Mouse (Mus musculus): ENCODE data around the gene Dennd1a. TPM values are rescaled to one million over a fixed set of nuclear protein-coding genes. Genes with fewer than 3 reads are reported as not detected.

Gene Dennd1a
- polyA plus RNA-seq, 1 experiment from 2014 or later = 10.3 TPM

DNA sequence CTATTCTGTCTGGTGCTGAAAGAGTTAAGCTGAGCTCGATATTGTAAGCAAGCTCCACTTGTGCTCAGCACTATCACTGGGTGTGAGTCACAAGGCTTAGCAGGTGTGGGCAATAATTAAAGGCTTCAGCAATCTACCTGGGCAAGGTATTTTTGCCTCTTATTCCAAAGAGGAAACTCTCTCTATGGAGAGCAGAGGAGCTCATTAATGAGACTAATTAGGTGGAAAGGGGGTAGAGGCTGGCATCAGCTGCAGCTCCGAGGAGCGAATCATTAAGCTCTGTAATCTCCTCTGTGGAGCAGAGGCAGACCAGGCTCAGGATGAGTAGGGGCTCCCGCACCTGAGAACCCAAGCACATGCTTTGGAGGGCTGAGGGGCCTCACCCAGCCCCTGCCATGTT is 407.5 kb downstream of the Dennd1a start:
- ATAC-seq (ENCODE audit: insufficient read depth, low FRiP score, low read depth) = no peak
- Histone ChIP-seq H3K36me3 (no peaks in the 10 kb centered on the region), H3K9ac (no peak overlapping the region), H3K4me1 (peaks cover 5% of the 10 kb centered on the region), H3K4me3 (replicated peaks) (no peak overlapping the region), H3K27ac (no peak overlapping the region), H3K9me3 (no peaks in the 10 kb centered on the region), H3K27me3 (replicated peaks) (no peaks in the 10 kb centered on the region), H3K4me2 (no peak overlapping the region)
- WGBS = 53% methylated on average over 4 of the region's 4 CpGs

DNA sequence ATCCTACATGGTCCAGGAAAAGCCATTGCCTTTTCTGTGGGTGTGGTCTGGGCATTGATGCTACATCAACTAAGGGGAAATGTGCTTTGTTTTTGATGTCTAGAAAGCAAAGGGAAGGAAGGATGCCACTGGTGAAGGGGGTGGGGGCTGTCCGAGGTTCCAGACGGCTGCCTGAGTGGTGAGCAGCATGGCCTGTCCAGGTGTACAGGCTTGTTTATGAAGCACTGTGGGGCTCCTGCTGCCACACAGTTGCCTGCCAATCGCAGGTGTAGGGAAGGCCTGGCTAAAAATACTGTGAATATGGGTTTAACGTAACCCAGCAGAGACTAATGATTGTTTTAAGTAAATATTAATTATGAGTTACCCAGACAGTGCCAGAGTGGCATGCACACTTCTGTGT is 414.4 kb downstream of the Dennd1a start:
- Histone ChIP-seq H3K27me3 (replicated peaks) (no peaks in the 10 kb centered on the region), H3K27ac (no peak overlapping the region), H3K36me3 (no peaks in the 10 kb centered on the region), H3K9me3 (no peaks in the 10 kb centered on the region), H3K4me1 (no peaks in the 10 kb centered on the region), H3K9ac (no peak overlapping the region), H3K4me2 (no peak overlapping the region), H3K4me3 (replicated peaks) (no peak overlapping the region)
- 60% methylated on average over 4 of the region's 4 CpGs for WGBS
- ATAC-seq (ENCODE audit: insufficient read depth, low FRiP score, low read depth) = no peak

DNA sequence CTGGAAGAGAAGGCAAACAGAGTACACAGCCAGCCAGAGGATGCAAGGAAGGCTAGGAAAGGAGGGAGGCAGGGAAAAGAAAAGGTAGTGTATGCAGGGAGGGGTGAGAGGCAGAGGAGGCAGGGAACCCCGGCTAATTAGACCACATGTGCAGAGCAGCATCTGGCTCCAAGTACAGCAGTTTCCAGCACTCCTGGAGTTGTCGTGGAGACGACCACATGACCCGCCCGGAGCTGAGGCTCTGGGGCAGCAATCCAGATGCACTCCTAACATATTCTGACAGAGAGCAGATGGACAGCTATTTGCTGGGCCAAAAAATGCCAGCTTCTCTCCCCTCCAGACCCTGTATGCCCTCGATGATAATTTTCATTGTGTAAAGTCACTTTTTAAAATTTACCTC is 417.6 kb downstream of the Dennd1a start:
- no peak for ATAC-seq (ENCODE audit: insufficient read depth, low FRiP score, low read depth)
- 55% methylated on average over 6 of the region's 6 CpGs for WGBS

DNA sequence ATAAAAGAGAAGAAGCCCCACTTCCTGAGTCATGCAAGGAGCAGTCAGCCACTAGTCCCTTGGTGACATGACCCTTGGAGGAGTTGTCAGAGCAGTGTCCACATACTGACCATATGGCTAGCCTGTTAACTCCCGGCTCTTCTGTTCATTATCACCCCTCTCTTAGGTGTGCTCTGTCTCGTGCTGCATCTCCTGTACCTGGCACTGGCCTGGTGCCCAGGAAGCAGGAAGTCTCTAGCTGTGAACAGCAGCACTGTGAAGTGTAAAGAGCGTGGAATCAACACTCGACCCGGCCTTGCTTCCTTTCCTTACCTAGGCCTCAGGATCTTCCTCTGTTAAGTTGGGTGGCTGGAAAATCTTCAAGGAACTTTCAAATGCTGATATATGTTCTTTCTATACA is 419.8 kb downstream of the Dennd1a start:
- Histone ChIP-seq H3K27ac (no peak overlapping the region), H3K4me2 (no peak overlapping the region), H3K4me3 (replicated peaks) (no peak overlapping the region), H3K27me3 (replicated peaks) (no peaks in the 10 kb centered on the region), H3K4me1 (no peaks in the 10 kb centered on the region), H3K9me3 (no peaks in the 10 kb centered on the region), H3K9ac (no peak overlapping the region), H3K36me3 (no peaks in the 10 kb centered on the region)
- WGBS = 73% methylated on average over 5 of the region's 5 CpGs
- no peak for ATAC-seq (ENCODE audit: insufficient read depth, low FRiP score, low read depth)

More for the DNA sequence above, 417.6 kb downstream of the Dennd1a start:
- Histone ChIP-seq H3K4me2 (no peak overlapping the region), H3K36me3 (no peaks in the 10 kb centered on the region), H3K4me3 (replicated peaks) (no peak overlapping the region), H3K9ac (no peak overlapping the region), H3K4me1 (no peaks in the 10 kb centered on the region), H3K9me3 (no peaks in the 10 kb centered on the region), H3K27me3 (replicated peaks) (no peaks in the 10 kb centered on the region), H3K27ac (no peak overlapping the region)

DNA sequence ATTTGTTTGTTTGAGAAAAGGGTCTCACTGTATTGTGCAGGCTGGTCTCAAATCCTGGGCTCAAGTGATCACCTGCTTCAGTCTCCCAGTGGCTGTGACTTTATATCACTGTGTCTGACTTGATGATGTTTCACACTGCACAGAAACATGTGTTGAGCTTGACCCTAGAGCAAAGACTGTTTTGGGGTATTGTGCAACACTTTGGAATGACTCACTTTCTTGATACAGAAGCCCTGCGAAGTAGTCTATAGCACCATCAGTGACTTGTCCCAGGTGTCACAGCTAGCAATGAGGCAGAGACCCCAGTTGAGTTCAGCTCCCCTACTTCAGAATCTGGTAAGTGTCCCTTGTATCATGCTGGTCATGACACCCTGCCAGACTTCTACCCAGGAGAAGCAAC is 429.7 kb downstream of the Dennd1a start:
- Histone ChIP-seq H3K4me1 (peaks cover 5% of the 10 kb centered on the region; the same call in 1 of the 2 replicates), H3K4me3 (replicated peaks) (no peak overlapping the region), H3K9me3 (no peaks in the 10 kb centered on the region), H3K36me3 (no peaks in the 10 kb centered on the region), H3K4me2 (no peak overlapping the region), H3K9ac (no peak overlapping the region), H3K27me3 (replicated peaks) (no peaks in the 10 kb centered on the region), H3K27ac (no peak overlapping the region)
- no peak for ATAC-seq (ENCODE audit: insufficient read depth, low FRiP score, low read depth)
- WGBS = 91% methylated on average over 1 of the region's 1 CpGs

DNA sequence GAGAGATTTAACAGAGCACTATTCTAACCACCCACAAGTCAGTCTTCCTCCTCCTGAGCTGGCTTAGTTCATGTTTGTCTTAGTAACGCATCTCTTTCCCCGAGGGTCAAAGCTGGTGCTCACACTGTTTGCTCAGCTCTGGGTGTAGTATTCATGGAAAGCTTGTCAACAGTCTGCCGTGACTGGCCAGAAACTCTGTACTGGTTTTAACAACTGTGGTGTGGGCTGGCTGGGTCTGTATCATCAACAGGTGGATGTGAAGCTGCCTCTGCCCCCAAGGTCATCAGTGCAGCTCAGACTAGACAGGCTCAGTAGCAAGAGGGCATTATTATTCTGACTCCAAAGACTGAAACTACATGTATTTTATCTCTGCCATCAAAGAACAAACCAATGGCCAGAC is 430.2 kb downstream of the Dennd1a start:
- ATAC-seq (ENCODE audit: insufficient read depth, low FRiP score, low read depth) = peak; percentile 57; the same call in 1 of the 2 replicates
- Histone ChIP-seq H3K9me3 (no peaks in the 10 kb centered on the region), H3K9ac (no peak overlapping the region), H3K36me3 (no peaks in the 10 kb centered on the region), H3K4me2 (no peak overlapping the region), H3K27ac (no peak overlapping the region), H3K4me1 (peaks cover 5% of the 10 kb centered on the region; the same call in 1 of the 2 replicates), H3K27me3 (replicated peaks) (no peaks in the 10 kb centered on the region), H3K4me3 (replicated peaks) (no peak overlapping the region)
- 54% methylated on average over 3 of the region's 3 CpGs for WGBS

DNA sequence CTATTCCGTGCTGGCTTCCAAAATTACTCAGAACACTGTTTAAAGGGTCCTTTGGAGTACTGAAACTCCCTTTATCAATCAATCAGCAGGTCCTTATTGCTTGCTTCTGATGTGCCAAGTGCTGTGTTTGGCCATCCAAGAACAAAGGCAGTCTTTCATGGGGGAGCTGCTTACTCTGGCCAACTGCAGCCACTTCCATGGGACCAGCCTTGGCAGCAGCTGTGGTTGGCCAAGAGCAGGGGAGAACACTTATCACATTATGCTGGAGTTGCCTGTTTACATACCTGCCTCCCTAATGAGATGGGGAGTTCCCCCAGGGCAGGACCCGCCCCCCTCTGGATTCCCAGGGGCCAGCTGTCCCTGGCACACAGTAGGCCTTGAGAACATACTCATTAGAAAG is 432.0 kb downstream of the Dennd1a start:
- H3K27me3 ChIP-seq (replicated peaks) = no peaks in the 10 kb centered on the region
- no peak overlapping the region for H3K4me3 ChIP-seq (replicated peaks)
- H3K27ac ChIP-seq = no peak overlapping the region
- peaks cover 5% of the 10 kb centered on the region; the same call in 1 of the 2 replicates for H3K4me1 ChIP-seq
- ATAC-seq (ENCODE audit: insufficient read depth, low FRiP score, low read depth) = peak; percentile 47; the same call in 1 of the 2 replicates
- 66% methylated on average over 2 of the region's 2 CpGs for WGBS
- no peak overlapping the region for H3K4me2 ChIP-seq
- H3K36me3 ChIP-seq = no peaks in the 10 kb centered on the region
- no peak overlapping the region for H3K9ac ChIP-seq
- H3K9me3 ChIP-seq = no peaks in the 10 kb centered on the region

DNA sequence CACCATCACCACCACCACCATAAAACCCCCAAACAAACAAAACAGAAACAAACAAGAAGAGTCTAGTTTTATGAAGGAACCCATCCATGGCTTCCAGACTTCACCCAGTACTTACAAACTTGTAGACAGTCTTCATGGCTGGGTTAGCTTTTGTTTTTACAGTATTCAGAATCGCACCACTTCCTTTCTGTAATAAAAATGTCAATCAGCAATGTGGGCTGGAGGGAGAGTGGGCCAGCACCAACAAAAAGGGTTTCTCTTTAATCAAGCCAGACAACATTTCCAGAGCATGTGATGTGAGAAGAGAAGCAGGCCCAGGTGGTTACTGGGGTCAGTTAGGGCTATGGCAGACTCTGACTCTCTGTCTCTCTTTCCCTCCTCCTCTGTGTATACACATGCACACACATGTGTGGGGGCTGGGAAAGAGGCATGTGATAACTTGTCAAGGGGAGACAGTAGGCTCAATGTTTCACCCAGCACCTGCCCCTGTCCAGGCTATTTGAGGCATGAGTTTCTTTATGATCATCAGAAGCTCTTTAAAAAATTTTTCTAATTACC is 433.2 kb downstream of the Dennd1a start:
- Histone ChIP-seq H3K36me3 (no peaks in the 10 kb centered on the region), H3K27ac (no peak overlapping the region), H3K27me3 (replicated peaks) (no peaks in the 10 kb centered on the region), H3K9me3 (no peaks in the 10 kb centered on the region), H3K4me1 (peaks cover 5% of the 10 kb centered on the region; the same call in 1 of the 2 replicates), H3K4me3 (replicated peaks) (no peak overlapping the region), H3K9ac (no peak overlapping the region), H3K4me2 (no peak overlapping the region)
- 61% methylated on average over 1 of the region's 1 CpGs for WGBS
- ATAC-seq (ENCODE audit: insufficient read depth, low FRiP score, low read depth) = no peak

DNA sequence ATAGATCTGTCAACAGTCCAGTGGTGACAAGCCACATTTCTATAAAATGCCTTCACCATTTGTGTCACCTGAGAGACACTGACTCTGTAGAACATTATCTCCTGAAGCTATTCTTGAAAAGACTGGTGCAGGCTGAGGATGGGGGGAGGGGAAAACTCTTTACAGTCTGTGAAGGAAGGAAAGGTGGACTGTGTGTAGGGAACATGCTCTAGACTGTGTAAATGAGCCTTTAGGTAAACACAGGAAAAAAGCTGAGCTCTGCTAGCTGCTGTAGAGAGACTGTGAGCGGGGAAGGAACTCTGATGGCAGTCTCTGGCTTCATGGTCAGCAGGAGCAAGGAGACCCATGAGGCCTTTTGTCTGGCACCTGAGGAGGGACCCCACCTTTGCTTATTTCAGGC is 436.6 kb downstream of the Dennd1a start:
- Histone ChIP-seq H3K9ac (no peak overlapping the region), H3K27me3 (replicated peaks) (no peaks in the 10 kb centered on the region), H3K27ac (no peak overlapping the region), H3K4me3 (replicated peaks) (no peak overlapping the region), H3K4me2 (no peak overlapping the region), H3K4me1 (no peaks in the 10 kb centered on the region), H3K36me3 (no peaks in the 10 kb centered on the region), H3K9me3 (no peaks in the 10 kb centered on the region)
- peak; percentile 65; the same call in 1 of the 2 replicates for ATAC-seq (ENCODE audit: insufficient read depth, low FRiP score, low read depth)
- WGBS = 54% methylated on average over 1 of the region's 1 CpGs

DNA sequence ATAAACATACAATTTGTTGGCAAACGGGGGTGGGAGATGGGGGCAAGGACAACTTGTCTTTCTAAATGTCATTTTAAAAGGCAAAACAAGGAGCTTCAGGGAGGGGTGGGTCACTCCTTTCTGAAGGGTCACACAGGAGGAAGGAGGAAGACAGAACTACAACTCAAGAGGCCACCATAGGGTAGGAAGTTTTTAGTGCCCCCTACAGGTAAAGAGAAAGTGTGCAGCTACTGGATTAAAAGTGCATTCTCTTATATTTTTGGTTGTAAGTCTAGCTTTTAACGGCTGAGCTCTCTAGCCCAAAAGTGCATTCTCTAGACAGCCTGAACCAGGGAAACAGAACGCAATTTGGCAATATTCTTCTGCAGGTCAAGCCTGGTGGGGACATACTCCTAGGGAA is 437.8 kb downstream of the Dennd1a start:
- H3K27ac ChIP-seq = no peak overlapping the region
- H3K27me3 ChIP-seq (replicated peaks) = no peaks in the 10 kb centered on the region
- WGBS = 80% methylated on average over 3 of the region's 3 CpGs
- H3K4me1 ChIP-seq = no peaks in the 10 kb centered on the region
- no peak overlapping the region for H3K4me3 ChIP-seq (replicated peaks)
- no peaks in the 10 kb centered on the region for H3K9me3 ChIP-seq
- no peak for ATAC-seq (ENCODE audit: insufficient read depth, low FRiP score, low read depth)
- H3K36me3 ChIP-seq = no peaks in the 10 kb centered on the region
- H3K4me2 ChIP-seq = no peak overlapping the region
- no peak overlapping the region for H3K9ac ChIP-seq

DNA sequence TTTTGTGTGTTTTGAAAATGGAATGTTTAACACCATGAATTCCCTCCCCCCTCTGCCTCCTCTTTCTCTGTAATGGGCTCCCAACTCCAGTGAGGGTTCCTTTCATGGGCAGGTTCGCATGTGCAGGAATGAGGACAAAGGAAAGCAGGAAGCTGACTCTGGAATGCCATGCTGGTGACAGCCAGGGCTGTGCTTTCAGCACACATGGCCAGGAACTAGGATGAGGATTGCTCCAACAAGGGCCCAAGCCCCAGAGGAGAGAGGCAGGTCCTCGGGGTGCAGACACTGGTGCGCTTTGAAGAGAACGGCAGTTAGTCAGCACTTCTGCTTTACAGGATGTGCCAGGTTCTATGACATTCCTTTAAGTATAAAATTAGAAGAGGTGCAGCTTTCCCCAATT is 444.5 kb downstream of the Dennd1a start:
- Histone ChIP-seq H3K4me2 (no peak overlapping the region), H3K9ac (no peak overlapping the region), H3K36me3 (no peaks in the 10 kb centered on the region), H3K9me3 (no peaks in the 10 kb centered on the region), H3K27me3 (replicated peaks) (no peaks in the 10 kb centered on the region), H3K4me3 (replicated peaks) (no peak overlapping the region), H3K27ac (0 out of 2 replicates have a peak overlapping the region, but pooled peaks have one; percentile 16), H3K4me1 (0 out of 2 replicates have a peak, but pooled peaks cover 8% of the 10 kb centered on the region)
- 35% methylated on average over 4 of the region's 4 CpGs for WGBS
- ATAC-seq (ENCODE audit: insufficient read depth, low FRiP score, low read depth) = no peak

DNA sequence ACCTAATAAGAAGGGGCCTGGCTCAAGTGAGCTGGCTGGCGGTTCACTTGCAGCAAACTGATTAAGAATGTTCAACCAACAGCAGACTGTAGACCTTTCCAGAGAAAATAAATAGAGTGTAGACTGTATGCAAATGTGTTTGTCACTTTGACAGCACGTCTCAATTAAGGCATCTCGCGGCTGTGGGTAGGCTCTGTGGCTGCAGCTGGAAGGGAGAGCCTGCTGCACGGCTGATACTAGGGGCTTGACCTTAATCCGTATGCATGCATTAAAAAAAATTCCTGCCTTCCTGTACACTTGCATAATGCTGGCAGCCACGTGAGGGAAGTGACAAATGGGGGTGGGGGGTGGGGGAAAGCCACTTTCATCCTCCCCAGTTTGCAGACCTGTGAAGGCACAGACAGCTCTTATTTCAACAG is 445.0 kb downstream of the Dennd1a start:
- Histone ChIP-seq H3K4me3 (replicated peaks) (no peak overlapping the region), H3K27me3 (replicated peaks) (no peaks in the 10 kb centered on the region), H3K27ac (no peak overlapping the region), H3K36me3 (no peaks in the 10 kb centered on the region), H3K4me1 (0 out of 2 replicates have a peak, but pooled peaks cover 8% of the 10 kb centered on the region), H3K9me3 (no peaks in the 10 kb centered on the region), H3K9ac (no peak overlapping the region), H3K4me2 (no peak overlapping the region)
- ATAC-seq (ENCODE audit: insufficient read depth, low FRiP score, low read depth) = peak; percentile 39; the same call in 1 of the 2 replicates
- WGBS = 18% methylated on average over 7 of the region's 7 CpGs

DNA sequence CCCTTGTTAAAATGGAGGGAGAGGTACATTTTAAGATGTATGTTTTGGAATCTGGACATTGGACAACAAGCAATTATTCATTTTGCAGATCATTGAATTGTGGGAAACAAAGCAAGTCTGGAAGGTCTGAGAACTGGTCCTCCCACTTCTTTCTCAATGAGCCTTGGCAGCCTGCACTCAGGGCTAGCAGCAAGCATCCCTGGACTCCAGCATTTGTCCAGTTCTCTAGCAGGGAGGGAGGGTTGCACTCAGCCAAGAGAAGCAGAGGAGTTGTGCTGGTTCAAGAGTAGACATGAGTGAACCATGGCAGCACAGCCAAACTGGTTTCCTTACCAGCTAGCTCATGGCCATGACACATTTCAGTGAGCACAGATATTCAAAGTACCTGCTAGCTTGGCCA is 447.3 kb downstream of the Dennd1a start:
- Histone ChIP-seq H3K4me2 (no peak overlapping the region), H3K9me3 (no peaks in the 10 kb centered on the region), H3K9ac (no peak overlapping the region), H3K27me3 (replicated peaks) (no peaks in the 10 kb centered on the region), H3K4me3 (replicated peaks) (no peak overlapping the region), H3K4me1 (0 out of 2 replicates have a peak, but pooled peaks cover 8% of the 10 kb centered on the region), H3K36me3 (no peaks in the 10 kb centered on the region), H3K27ac (no peak overlapping the region)
- ATAC-seq (ENCODE audit: insufficient read depth, low FRiP score, low read depth) = no peak
